Mouse (Mus musculus): ENCODE results near the gene Dlgap4.

The Dlgap4 gene

DNA sequence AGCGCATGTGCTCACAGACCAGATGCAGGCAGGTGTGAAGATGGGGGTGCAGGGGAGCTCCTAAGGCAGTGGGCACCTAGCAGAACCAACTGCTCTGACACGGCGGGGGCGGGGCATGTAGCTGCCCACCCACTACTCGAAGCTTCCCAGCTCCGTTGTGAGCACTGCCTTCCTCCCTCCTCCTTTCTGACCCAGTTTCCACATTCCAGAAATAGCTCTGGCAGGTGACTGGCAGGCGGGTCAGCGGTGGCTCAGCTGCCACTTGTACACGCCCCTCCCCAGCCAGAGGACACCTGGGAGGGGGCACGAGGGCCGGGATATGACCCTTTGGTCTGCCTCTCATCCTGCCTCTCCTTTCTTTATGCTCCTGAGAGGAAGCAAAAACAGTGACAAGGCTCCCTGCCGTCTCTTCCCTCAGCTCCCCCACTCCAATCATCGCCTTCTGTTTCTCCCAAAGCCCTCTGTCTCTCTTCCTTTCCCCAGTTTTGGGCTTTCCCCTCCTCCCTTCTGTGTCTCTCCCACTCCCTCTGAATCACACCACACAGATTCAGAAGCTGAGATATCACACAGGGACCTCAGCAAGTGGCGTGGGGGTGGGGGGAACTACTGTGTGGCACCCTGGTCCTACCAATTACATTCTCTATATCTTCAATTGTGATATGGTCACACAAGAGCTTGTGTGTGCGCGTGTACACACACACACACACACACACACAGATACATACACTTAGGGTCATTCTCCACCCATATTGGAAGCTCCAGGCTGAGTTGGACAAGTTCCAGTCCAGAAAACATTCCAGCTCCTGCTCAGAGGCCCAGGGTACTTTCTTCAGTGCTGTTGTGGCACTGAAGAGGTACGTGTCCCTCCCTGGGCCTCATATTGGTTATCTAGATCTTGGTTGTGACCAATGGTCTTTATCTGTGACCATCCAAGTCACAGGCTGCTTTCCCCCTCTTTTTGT, 104.1 kb downstream of the Dlgap4 start:
- DNase-seq (ENCODE audit: low spot score): no peak

DNA sequence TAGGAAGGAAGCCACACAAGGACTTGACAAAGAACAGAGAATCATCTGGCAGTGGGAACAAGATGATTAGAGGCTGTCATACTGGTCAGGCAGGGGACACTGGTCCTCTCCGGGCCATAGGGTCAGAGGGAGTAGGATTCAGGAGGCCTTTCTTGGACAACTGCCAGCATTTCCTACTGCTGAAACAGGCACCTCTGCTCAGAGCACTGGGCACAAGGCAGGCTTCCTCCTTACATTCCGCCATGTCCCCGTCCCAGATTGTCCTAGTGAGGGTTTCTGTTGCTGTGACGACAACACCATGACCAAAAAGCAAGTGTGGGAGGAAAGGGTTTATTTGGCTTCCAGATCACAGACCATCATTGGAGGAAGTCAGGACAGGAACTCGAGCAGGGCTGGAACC, 105.3 kb downstream of the Dlgap4 start:
- no peak for DNase-seq (ENCODE audit: low spot score)

DNA sequence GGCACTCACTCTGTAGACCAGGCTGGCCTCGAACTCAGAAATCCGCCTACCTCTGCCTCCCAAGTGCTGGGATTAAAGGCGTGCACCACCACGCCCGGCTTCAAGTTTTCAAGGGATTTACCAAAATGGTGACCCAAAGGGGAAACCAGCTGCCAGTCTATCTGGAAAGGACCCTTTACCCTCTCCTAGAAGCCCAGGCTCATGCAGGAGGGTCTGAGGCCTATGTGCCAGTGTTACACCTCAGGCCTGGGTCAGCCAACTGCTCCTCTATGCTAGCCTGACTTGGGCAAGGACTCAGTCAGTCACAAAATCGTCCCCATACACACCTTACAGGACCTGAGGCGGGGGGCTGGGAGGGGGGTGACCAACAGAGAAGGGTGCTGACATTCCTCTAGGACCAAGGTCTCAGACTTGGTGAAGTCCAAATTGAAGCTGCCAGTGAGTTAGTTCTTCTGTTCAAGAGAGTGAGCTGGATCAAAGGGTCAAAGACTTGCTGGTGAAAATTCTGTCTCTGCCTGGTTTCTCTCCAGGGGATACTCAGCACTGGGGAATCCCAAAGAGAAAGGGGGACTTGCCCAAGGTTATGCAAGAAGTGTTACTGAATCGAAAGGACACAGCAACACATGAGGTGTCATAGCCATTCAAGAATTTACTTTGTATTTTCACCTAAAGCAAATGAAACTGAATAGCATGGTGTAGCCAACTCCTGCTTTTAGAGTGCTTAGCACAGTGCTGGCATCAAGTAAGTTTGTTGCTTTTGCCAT, 106.2 kb downstream of the Dlgap4 start:
- no peak for DNase-seq (ENCODE audit: low spot score)

DNA sequence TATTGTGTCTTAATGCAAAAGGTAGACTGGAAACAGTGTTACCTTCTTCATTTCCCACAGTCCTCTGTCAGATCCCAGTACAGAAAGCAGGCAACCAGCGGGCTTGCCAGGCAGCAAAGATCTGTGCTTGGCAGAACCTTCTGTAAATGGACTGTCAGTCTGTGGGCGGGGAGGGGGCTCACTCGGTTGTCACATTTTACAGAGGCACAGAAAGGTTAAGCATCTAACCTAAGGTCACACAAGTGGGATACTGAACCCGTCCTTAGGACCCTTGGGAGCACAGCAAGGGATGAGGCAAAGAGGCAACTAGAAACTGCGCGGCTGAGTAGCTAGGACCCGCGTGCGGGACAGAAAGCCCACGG, 106.8 kb downstream of the Dlgap4 start:
- DNase-seq (ENCODE audit: low spot score): no peak

DNA sequence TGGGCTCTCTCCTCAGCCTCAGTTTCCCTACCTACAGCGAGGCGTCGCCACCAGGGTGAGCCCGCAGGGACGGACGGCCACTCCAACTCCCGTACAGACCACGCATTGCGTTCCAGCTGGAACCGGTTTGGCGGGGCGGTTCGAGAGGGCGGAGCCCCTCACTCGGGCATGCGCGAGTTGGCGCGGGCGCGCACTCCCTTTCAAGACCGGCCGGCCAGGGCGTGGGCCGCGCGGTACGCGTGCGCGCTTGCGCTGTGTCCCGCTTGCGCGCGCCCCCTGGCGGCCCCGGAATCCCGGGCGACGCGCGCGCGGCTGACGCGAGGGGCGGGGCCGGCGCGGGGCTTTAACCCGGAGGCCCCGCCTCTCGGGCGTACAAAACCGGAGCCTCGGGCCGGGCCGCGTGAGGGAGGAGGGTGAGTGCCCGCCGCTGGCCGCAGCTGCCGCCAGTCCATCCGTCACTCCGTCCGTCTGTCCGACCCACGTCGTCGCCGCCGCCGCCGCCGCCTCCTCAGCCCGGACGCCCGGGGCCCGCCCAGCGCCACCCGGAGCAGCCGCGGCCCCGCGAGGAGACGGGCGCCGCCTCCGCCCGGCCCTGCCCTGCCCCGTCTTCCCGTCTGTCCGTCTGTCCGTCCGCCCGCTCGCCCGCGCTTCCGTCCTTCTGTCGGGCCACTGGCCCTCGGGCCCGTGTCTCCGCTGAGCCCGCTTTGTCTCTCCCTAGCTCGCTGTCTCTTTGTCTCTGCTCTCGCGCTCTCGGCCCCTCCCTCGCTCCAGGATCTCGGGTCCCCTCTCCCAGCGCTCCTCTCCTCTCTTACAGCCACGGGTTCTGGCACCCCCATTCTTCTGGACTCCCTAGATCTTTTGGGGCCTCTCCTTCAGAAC, 107.4 kb downstream of the Dlgap4 start:
- DNase-seq (ENCODE audit: low spot score): peak; percentile 98

DNA sequence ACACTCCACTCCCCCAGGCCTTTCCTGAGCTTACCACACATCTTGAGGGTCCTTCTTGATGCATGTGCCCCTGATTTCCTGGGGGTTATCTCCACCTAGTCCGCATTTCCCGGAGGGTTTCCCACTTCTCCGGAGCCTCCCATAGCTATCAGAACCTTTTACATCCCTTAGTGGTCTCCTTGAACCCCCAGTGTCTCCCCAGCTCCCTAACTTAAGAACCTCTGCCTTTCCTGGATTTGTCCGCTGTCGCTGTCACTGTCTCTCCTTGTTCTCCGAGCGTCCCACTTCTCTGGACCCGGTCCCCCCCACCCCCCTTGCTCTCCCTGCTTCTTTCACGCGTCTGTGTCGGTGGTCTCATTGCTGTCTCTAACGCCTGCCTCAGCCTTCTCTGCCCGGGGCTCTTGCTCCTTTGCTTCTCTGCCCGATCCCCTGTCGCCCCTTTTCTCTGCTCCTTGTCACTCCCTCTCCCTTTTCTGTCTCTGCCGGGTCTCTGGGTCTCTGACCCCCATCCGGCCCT, 108.1 kb downstream of the Dlgap4 start:
- DNase-seq (ENCODE audit: low spot score): no peak

DNA sequence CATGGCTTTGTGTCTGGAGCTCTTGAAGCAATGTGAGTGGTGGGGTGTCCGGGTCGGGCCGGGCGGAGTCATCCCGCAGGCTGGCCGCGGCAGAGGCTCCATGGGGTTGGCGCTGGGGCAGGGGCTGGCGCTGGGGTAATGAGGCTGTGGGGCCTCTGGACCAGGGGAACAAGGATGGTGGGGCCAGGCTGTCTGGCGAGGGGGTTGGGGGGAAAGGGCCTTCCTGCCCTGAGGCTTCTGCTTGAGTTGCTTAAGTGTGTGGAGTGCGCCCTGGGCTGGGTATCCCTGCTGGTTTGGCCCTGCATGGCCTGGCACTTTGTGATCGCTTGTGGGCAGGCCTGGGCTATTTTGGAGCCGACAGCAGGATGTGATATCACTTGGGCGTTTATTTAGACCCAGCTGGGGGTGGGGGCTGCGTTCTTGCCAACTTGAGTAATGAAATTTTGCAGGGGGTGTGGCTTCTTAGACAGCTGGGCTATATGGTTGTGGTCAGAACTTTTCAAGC, 108.6 kb downstream of the Dlgap4 start:
- peak; percentile 57 for DNase-seq (ENCODE audit: low spot score)

DNA sequence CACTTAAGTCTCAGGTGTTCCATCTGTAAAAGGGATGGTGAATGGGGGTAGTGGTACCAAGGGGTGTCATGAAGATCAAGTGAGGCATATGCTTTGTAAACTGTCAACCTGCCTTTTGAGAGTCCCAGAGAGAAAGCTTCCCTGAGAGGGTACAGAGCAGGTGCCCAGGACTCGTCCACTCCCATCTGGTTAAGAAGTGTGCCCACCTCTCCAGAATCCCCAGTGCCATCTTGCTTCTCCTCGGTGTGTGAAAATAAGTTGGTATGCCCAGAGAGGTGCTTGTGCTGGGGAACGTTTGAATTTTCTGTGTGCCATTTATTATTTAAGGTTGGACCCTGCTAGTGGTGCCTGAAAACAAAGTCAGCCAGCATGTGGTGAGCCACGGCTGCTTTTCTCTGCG, 109.2 kb downstream of the Dlgap4 start:
- DNase-seq (ENCODE audit: low spot score): no peak

DNA sequence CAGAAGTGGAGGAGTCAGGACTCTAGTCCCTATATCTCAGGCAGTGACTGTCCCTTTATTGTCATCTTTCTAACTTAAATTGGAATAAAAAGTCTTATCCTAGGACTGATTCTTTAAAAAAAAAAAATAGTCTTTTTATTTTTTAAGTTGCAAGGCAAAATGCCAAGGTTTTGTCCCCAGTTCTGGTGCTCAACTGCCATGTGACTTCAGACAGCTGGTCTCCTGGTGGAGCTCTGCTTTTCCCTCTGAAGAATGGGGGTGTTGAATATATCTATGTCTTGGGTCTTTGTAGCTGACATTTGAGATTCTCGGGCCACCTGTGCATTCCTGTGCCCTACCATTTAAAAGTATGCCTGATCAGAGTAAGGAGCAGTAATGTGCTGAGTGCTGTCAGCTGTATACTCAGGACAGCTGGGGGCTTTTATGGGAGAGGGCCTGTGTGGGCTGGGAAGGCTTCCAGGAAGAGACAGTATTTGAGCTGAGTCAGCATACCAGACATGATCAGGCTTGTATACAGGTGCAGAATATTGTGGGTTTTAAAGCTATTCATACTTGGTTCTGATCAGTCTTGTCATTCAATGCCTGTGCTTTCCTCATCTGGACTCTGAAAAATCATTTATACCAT, 110.5 kb downstream of the Dlgap4 start:
- no peak for DNase-seq (ENCODE audit: low spot score)

DNA sequence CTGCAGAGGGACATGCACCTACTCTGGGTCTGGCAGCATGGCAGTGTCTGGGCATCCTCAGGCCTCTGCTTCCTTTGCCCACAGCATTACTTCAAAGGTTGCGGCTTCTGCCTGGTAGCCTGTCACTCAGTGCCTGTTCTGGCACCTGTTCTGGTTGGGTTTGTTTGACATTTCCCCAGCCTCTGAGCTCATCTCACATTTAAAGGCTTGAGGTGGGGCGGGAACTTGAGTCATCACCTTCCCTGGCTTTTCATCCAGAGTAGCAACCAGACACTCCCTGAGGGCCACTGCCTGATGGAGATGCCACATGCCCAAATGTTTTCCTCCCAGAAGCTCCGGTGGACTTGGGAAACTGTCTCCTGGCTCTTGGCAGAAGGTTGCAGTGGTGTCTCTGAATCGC, 111.4 kb downstream of the Dlgap4 start:
- DNase-seq (ENCODE audit: low spot score): no peak

DNA sequence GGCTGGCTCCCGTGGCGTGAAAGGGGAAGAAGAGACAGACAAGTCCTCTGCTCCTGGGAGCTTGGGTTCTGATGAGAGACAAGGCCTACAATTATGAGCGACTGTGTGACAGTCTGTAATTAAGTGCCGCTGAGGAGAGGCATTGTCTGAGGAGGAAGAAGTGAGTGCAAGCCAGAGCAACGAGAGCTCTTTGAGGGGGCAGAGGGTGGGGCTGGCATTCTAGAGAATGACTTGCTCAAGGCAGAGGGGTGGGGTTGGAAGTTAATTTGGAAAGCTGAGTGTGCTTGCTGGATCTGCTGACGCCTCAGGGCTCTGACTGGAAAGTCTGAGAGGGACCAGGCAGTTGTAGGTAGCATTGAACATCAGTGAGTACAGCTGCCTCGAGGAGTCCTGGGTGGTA, 112.8 kb downstream of the Dlgap4 start:
- no peak for DNase-seq (ENCODE audit: low spot score)

DNA sequence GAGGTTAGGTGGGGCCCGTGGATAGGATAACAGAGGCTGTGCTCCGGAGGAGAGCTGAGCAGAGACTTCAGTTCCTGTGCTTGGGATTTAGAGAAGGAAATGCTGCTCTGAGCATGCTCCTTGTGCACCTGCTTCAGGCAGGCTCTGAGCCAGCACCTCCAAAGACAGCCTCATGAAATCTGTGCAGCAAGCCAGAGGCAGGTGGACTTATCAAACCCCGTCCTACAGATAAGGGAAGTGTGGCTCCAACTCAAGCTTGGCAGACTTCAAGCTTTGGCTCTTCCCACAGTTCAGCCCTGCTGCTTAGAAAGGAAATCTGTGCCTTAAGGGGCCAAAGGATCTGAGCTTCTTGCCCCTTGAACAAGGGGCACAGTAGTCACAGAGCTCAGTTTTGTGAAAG, 113.4 kb downstream of the Dlgap4 start:
- no peak for DNase-seq (ENCODE audit: low spot score)

DNA sequence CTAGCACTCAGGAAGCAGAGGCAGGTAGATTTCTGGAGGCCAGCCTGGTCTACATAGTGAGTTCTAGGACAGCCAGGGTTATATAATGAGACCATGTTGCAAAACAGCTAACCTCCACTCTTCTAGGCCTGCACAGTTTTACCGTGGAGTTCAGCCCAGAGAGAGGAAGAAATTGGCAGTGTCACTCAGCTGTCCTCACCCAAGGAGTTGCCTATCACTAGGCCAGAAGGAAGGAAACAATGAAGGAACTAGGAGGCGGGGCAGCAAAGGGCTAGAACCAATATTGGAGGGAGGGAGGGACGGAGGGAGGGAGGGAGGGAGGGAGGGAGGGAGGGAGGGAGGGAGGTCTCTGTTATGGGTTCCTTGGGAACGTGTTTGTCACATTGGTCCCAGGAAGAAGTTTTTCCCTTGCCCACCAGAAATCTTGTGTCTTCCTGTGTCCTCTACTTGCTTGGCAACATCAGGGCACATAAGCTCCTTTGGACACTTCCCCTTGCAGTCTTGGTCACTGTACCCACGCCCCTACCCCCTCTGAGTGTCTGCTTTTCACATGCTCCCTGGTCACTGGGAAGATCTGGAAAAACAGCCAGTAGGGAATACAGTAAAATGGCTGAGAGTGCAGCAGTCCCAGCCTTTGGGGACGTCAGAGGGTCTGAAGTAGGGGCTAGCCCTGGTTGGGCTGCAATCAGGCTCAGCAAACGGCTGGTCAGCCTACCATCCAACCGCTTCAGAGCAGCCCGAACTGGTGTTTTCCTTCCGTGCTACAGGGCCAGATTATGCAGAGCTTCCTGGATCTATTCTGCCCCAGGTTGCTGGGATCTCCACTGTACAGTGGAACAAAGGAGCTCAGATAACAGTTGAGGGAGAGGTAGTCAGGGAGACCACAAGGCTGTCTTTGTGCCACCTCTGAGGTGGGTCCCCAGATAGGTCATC, 116.3 kb downstream of the Dlgap4 start:
- no peak for DNase-seq (ENCODE audit: low spot score)

DNA sequence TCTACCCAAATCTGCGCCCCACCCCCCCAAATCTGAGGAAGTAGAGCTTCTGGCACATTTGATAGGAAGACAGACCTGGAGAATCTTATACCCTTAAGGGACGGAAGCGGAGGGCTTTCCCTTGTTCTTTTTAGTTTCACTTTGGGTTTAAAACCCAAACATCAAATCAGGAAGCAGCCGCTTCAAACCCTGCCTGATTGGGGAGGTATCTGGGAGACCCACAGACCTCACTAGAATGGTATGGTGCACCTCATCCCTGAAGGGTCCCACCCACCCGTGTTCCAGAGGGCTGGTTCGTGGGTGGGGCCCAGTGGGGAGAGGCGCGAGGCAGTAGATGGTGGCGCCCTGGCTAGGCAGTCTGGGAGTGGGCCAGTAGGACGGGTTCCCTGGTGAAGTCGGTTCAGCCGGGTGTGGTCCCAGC, 117.0 kb downstream of the Dlgap4 start:
- DNase-seq (ENCODE audit: low spot score): peak; percentile 36

DNA sequence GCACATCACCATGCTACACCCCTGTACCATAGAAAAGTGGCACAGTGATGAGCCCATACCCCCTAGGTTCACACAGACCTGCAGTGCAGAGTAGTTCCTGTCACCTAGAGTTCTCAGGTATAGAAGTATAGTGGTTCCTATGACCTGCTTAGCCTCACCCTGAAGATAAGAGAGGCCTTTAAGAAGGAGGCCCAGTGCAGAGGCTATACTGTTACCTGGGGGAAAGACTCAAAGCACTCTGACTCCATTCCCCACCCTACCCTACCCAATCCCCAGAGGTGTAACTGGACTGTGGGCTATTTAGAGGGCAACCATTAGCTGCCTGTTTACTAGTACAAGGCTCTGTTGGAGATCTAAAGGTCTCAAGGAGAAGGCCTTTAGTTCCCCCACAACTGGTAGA, 118.1 kb downstream of the Dlgap4 start:
- DNase-seq (ENCODE audit: low spot score): no peak

DNA sequence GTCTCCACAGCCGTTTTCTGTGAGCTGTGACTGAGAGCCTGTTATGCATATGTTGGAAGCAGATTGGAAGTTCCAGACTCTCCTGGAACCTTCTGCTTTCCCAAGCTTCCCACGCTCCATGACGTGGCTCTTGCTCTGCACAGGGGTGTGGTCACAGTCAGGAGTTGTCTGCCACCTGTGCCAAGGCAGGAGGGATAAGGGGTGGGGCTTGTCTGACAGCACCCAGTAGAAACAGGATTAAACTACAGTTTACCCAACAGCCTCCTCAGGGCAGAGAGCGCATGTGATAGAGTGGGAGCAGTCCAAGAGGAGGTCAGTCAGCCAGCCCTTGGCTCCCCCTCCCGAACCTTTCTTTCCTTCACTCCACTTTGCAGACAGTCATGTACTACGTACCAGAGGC, 118.6 kb downstream of the Dlgap4 start:
- DNase-seq (ENCODE audit: low spot score): peak; percentile 36

DNA sequence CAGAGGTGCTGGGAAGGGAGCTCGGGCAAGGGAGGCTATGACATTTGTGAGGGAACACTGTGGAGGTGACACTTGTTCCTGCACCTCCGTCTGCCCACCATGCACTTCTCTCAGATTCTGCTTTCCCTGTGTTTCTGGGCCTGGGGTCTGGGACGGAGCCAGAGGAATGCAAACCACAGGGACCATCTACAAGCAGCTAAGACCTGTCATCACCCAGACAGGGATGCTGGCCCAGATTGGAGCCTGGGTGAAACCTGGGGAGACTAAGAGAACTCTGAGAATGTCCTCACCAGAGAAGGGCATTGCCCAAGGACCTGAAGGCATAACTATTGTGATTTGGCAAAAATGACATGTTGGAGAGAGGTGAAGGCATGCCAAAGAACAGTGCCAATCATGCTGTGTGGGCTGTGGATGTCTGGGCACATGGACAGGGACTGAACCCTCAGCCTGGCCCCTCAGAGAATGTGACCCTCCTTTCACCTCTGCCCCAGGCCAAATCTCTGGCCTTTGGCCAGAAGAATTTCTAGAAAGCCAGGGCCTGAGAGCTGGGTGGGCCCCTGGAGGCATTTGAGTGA, 122.3 kb downstream of the Dlgap4 start:
- no peak for DNase-seq (ENCODE audit: low spot score)

DNA sequence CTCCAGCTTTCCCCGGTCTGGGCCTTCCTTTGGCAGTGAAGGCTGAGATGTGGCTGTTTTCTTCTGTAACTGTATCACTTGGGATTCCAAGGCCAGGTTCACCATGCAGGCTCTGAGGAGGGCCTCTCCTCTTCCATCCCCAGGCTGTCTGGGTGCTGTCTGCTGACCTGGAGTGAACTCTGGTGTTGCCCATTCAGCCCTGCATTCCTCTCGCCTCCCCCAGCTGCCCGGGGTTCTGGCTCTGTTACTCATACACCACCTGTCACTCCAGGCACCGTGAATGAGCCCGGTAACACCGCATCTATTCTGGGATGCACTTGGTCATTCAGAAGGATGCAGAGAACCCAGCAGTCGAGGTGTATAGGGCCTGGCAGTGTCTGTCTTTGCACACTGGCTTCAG, 123.3 kb downstream of the Dlgap4 start:
- DNase-seq (ENCODE audit: low spot score): no peak

DNA sequence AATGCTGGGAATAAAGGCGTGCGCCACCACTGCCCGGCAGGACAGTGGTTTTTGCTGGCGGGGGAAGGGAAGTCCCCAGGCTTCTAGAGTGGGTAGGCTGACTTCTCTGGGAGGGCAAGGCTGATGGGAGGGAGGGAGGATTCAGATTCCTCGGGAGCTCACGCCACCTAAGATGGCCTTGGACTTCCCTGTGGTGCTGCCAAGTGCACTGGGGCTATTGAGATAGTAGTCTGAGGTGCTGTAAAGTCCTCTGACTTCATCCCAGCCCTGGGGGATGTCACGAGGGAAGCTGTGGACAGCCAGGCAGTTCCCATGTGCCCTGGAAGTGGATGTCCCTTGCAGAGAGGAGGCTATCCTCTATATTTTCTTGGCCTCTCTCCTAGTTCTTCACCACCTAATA, 124.5 kb downstream of the Dlgap4 start:
- DNase-seq (ENCODE audit: low spot score): no peak

DNA sequence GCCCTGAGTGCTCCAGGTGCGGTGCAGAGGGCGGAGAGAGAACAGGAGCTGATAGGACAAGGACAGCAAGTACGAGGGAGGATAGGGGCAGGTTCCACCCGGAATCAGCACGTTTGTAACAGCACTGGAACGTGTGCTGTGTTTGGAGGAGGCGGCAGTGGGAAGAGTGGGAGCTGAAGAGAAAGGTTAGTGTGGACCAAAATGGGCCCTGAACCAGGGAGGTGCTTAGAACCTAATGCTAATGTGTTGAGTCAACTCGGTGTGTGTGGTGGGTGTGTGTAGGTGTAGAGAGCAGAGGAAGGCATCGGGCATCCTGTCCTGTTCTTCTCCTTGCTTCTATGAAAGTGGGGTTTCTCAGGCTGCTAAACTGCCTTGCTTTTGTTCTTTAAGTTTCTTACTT, 127.8 kb downstream of the Dlgap4 start:
- no peak for DNase-seq (ENCODE audit: low spot score)

Measured in urinary bladder, postnatal 25 days (tissue).